Mouse (Mus musculus): ENCODE results near the gene Gm15557.

Gene Gm15557

DNA sequence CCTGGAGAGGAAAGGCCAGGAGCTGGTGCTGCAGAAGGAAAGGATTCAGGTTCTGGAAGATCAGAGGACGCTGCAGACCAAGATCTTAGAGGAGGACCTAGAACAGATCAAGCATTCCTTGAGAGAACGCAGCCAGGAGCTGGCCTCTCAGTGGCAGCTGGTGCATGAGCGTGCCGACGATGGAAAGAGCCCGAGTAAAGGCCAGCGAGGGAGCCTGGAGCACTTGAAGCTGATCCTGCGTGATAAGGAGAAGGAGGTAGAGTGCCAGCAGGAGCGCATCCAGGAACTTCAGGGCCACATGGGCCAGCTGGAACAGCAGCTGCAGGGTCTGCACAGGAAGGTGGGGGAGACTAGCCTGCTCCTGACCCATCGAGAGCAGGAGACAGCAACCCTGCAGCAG, 50.6 kb downstream of the Gm15557 start:
- Histone ChIP-seq H3K4me3 (replicated peaks; ENCODE audit: low read length) (no peak overlapping the region), H3K9me3 (ENCODE audit: low read length) (no peaks in the 10 kb centered on the region), H3K27me3 (ENCODE audit: insufficient read depth, low read length) (no peaks in the 10 kb centered on the region), H3K36me3 (ENCODE audit: insufficient read depth, low read length) (peaks cover 98% of the 10 kb centered on the region), H3K4me1 (replicated peaks; ENCODE audit: low read depth, low read length) (peaks cover 28% of the 10 kb centered on the region)
- no peak for TF ChIP-seq CTCF (conservative IDR thresholded peaks at IDR 0.05; ENCODE audit: low read length)
- no peak for TF ChIP-seq NANOG (IDR thresholded peaks at IDR 0.05; ENCODE audit: borderline replicate concordance, low read length)
- TF ChIP-seq POU5F1 (IDR thresholded peaks at IDR 0.05; ENCODE audit: borderline replicate concordance, low read length) = no peak

DNA sequence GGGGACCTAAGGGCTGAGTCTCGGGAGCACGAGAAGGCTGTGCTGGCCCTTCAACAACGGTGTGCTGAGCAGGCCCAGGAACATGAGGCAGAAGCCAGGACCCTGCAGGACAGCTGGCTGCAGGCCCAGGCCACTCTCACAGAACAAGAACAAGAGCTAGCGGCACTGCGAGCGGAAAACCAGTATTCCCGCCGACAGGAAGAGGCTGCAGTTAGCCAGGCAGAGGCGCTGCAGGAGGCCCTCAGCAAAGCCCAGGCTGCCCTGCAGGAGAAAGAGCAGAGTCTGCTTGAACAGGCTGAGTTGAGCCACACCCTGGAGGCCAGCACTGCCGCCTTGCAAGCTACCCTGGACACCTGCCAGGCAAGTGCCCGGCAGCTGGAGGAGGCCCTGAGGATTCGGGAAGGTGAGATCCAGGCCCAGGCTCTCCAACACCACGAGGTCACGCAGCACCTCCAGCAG, 51.4 kb downstream of the Gm15557 start:
- Histone ChIP-seq H3K9me3 (ENCODE audit: low read length) (no peaks in the 10 kb centered on the region), H3K27me3 (ENCODE audit: insufficient read depth, low read length) (no peaks in the 10 kb centered on the region), H3K36me3 (ENCODE audit: insufficient read depth, low read length) (peaks cover 100% of the 10 kb centered on the region), H3K4me1 (replicated peaks; ENCODE audit: low read depth, low read length) (peaks cover 28% of the 10 kb centered on the region), H3K4me3 (replicated peaks; ENCODE audit: low read length) (peak overlapping the region; percentile 45)
- TF ChIP-seq NANOG (IDR thresholded peaks at IDR 0.05; ENCODE audit: borderline replicate concordance, low read length) = no peak
- no peak for TF ChIP-seq POU5F1 (IDR thresholded peaks at IDR 0.05; ENCODE audit: borderline replicate concordance, low read length)
- TF ChIP-seq CTCF (conservative IDR thresholded peaks at IDR 0.05; ENCODE audit: low read length) = no peak
